Mouse (Mus musculus) hindbrain, postnatal 0 days (tissue): Measurements from ENCODE around the gene Nup133. TPM values are rescaled to one million over a fixed set of nuclear protein-coding genes. Genes with fewer than 3 reads are reported as not detected.

ENCODE experiments used
- ATAC-seq: fragments of 200-750 bp; cut with Nextera tagmentation; 2 replicates; pipeline ENCODE4 v1.8.0; 2017; ENCODE audit warnings: mild to moderate bottlenecking, moderate TSS enrichment, moderate library complexity
- DNase-seq: peaks from one replicate; pipeline ENCODE4 v3.0.0-alpha.2; 2015; ENCODE audit warnings: low spot score
- H3K27ac ChIP-seq: fragments of 300-500 bp; sonication (generic); 2 replicates; pipeline ENCODE4 v1.5.1; 2014; ENCODE audit warnings: mild to moderate bottlenecking
- H3K27me3 ChIP-seq: fragments of 300-500 bp; sonication (generic); 2 replicates; pipeline ENCODE4 v1.6.1; 2014; ENCODE audit warnings: low read length, mixed read lengths; ENCODE audit not compliant: insufficient read depth
- H3K36me3 ChIP-seq: fragments of 300-500 bp; sonication (generic); 2 replicates; pipeline ENCODE4 v1.6.1; 2014; ENCODE audit warnings: low read length, mixed read lengths; ENCODE audit not compliant: insufficient read depth
- H3K4me1 ChIP-seq: fragments of 300-500 bp; sonication (generic); 2 replicates; pipeline ENCODE4 v1.6.1; 2014; ENCODE audit warnings: antibody characterized with exemption, low read length, mixed read lengths; ENCODE audit not compliant: insufficient read depth
- H3K4me2 ChIP-seq: fragments of 300-500 bp; sonication (generic); 2 replicates; pipeline ENCODE4 v1.6.1; 2014; ENCODE audit warnings: low read depth, mild to moderate bottlenecking, low read length, moderate library complexity, mixed read lengths
- H3K4me3 ChIP-seq: fragments of 300-500 bp; sonication (generic); 2 replicates; pipeline ENCODE4 v1.5.1; 2014; ENCODE audit warnings: low read length
- H3K9ac ChIP-seq: fragments of 300-500 bp; sonication (generic); replicated peaks from 2 replicates; pipeline ENCODE4 v1.6.1; 2014; ENCODE audit warnings: mild to moderate bottlenecking, low read length, moderate library complexity, mixed read lengths
- H3K9me3 ChIP-seq: fragments of 300-500 bp; sonication (generic); 2 replicates; pipeline ENCODE4 v1.6.1; 2016; ENCODE audit warnings: low read length, mixed read lengths
- CTCF ChIP-seq: IDR thresholded peaks from 2 replicates; pipeline ENCODE4 v1.5.1; 2016; ENCODE audit warnings: antibody characterized with exemption, control low read depth, low read depth
- WGBS: fragments of 180-500 bp; shearing (Covaris S2); extraction: QIAGEN DNeasy Blood & Tissue Kit; methylation state at CpG from one replicate; pipeline ENCODE4 v1.1.7; 2014; 5-methylcytosine and 5-hydroxymethylcytosine counted together
- polyA plus RNA-seq: library from polyadenylated mRNA; unstranded; fragments of >200 nt; fragmentation: Nextera tagmentation; extraction: Ambion mirVana; gene quantifications from 2 replicates; pipeline ENCODE4 v1.2.1, GENCODE M21; 2015
- total RNA-seq: library from RNA; depleted of rRNA; stranded (reverse); fragments of >200 nt; gene quantifications from 2 replicates; pipeline ENCODE4 v1.2.3, GENCODE M21; 2014

Nup133 gene
- total and polyA plus RNA-seq, 2 experiments from 2014 or later = 15.4 to 36.3 TPM

DNA sequence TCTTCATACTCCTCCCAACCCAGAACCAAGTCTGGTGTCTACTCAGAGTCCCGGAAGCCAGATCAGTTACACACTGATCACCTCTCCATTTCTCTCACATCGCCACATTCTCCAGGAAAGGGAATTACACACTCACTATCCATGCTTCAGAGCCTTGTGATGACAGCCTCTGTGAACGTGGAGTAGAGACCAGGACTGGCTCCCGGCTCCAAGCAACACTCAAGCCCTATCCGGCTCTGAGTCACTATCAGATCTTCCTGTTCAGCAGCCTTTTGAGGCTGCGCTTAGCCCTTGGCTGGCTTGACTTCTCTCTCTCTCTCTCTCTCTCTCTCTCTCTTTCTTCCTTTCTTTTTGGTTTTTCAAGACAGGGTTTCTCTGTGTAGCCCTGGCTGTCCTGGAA, 75.7 kb downstream of the Nup133 start:
- H3K27ac ChIP-seq = no peak overlapping the region
- no peak overlapping the region for H3K4me3 ChIP-seq
- no peaks in the 10 kb centered on the region for H3K36me3 ChIP-seq
- no peaks in the 10 kb centered on the region for H3K9me3 ChIP-seq
- ATAC-seq (no peak), DNase-seq (no peak)
- no peaks in the 10 kb centered on the region for H3K27me3 ChIP-seq
- H3K4me2 ChIP-seq = no peak overlapping the region
- 84% methylated on average over 6 of the region's 6 CpGs for WGBS
- TF ChIP-seq CTCF = no peak
- no peak overlapping the region for H3K9ac ChIP-seq
- no peaks in the 10 kb centered on the region for H3K4me1 ChIP-seq

DNA sequence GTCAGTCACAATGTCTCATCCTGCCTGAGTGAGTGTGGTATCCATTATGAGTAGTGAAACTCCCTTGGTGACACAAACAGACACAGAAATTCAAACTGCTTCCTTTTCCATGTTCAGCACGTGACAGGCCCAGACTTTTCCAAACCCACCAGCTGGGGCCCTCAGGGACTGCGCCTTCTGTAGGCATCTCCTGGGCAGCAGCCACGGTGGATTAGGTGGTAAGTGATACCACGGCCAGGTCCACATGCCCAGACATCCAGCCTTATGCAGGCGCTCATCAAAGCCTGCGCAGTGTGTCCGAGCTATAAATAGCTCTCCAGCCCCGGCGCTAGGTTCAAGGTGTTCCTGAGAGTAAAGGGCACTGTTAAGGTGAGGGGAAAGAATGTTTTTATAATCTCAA, 77.0 kb downstream of the Nup133 start:
- WGBS = 79% methylated on average over 9 of the region's 9 CpGs
- H3K36me3 ChIP-seq = no peaks in the 10 kb centered on the region
- no peak overlapping the region for H3K4me2 ChIP-seq
- no peaks in the 10 kb centered on the region for H3K4me1 ChIP-seq
- DNase-seq = no peak
- H3K27ac ChIP-seq = no peak overlapping the region
- no peak overlapping the region for H3K4me3 ChIP-seq
- H3K9me3 ChIP-seq = no peaks in the 10 kb centered on the region
- H3K27me3 ChIP-seq = no peaks in the 10 kb centered on the region
- no peak for TF ChIP-seq CTCF
- no peak for ATAC-seq
- no peak overlapping the region for H3K9ac ChIP-seq

DNA sequence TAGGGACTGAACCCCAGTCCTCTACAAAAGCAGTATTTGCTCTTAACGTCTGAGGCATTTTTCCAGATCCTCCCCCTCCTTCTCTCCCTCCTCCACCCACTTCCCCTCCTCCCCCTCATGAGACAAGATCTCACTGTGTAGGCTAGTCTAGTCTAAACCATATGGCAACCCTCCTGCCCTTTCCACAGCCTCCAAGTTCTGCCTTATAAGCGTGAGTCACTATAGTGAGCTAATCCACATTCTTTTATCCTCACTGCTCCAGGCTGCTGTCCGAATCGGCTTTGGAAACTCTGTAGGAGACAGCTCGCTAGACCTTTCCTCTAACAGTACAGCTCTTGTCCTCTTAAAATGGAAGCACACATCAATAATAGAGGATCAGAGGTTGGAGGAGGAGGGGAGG, 82.1 kb downstream of the Nup133 start:
- no peak overlapping the region for H3K9ac ChIP-seq
- H3K9me3 ChIP-seq = no peaks in the 10 kb centered on the region
- no peak overlapping the region for H3K27ac ChIP-seq
- DNase-seq = no peak
- no peaks in the 10 kb centered on the region for H3K36me3 ChIP-seq
- no peak overlapping the region for H3K4me3 ChIP-seq
- no peak for TF ChIP-seq CTCF
- no peaks in the 10 kb centered on the region for H3K27me3 ChIP-seq
- 32% methylated on average over 5 of the region's 5 CpGs for WGBS
- H3K4me1 ChIP-seq = no peaks in the 10 kb centered on the region
- peak; percentile 61 for ATAC-seq
- no peak overlapping the region for H3K4me2 ChIP-seq

DNA sequence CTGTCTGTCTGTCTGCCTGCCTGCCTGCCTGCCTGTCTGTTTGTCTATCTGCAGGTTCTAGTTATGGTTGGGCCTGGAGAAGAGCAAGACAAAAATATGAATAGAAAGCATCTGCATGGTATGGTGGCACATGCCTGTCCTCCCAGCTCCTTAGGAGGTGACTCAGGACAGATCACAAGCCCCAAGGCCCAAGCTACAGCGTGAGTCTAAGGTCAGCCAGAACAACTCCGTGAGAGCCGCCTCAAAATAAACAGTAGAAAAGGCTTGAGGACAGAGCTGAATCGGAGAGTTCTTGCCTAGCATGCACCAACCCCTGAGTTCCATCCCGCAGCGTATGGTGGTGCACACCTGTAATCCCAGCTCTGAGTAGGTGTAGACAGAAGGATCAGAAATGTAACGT, 83.3 kb downstream of the Nup133 start:
- H3K9me3 ChIP-seq = no peaks in the 10 kb centered on the region
- whole genome bisulfite sequencing = 84% methylated on average over 7 of the region's 7 CpGs
- no peak for TF ChIP-seq CTCF
- H3K4me1 ChIP-seq = no peaks in the 10 kb centered on the region
- H3K27ac ChIP-seq = no peak overlapping the region
- H3K4me2 ChIP-seq = no peak overlapping the region
- no peak overlapping the region for H3K9ac ChIP-seq
- no peaks in the 10 kb centered on the region for H3K36me3 ChIP-seq
- no peaks in the 10 kb centered on the region for H3K27me3 ChIP-seq
- ATAC-seq (no peak), DNase-seq (no peak)
- H3K4me3 ChIP-seq = no peak overlapping the region

DNA sequence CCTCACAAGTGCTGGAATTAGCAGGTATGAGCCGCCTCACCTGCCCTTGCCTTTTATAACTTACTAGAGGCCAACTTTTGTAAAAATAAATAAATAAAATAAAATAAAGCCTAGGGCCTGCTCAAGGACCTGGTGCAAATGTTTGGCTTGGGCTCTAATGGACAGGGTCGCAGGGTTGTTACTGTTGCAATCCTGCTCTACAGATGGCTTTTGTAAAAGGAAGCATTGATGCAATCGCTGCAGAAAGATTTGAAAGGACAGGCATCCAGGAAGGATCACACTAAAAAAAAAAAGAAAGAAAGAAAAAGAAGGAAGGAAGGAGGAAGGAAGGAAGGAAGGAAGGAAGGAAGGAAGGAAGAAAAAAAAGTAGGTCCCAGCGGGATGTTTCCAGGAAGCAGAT, 88.7 kb downstream of the Nup133 start:
- TF ChIP-seq CTCF = no peak
- Histone ChIP-seq H3K36me3 (no peaks in the 10 kb centered on the region), H3K9ac (no peak overlapping the region; the same call in 1 of the 2 replicates), H3K4me3 (peak overlapping the region; percentile 93), H3K27ac (peak overlapping the region; percentile 84; the same call in 1 of the 2 replicates), H3K9me3 (no peaks in the 10 kb centered on the region), H3K4me2 (peak overlapping the region; percentile 96), H3K27me3 (no peaks in the 10 kb centered on the region), H3K4me1 (no peaks in the 10 kb centered on the region)
- DNase-seq = no peak
- ATAC-seq = no peak
- WGBS = 80% methylated on average over 4 of the region's 4 CpGs

DNA sequence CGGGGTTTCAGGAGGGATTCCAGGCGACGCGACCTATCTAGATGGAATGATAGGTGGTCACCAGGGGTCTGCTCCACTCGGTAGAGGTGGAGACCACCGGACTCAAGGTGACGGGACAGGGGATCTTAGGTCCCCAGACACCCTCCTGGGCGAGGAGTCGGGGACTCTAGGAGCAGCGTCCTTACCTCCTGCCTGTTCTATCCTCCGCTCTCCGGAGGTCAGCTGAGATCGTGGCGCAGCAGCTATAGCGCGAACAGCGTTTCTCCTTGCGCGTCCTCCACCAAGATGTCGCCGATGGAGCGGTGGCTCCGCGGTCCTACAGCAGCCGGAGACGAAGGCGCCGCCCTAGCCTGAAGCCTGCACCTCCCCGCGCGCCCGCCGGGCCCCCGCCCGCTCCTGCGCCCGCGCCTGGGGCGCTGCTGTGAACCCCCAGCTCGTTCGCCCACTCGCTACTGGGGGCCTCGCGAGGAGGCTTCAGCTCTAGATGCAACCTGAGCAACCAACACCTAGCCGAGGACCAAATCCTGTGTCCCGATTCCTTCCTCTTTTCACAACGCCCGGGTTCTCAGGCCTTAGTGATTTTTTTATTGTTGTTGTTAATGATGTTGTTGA, 89.3 kb downstream of the Nup133 start, which contains the start of gene Ccsap:
Gene Ccsap, minus strand, starts transcription at position 562 of the 612 bp plus-strand sequence.
- H3K27ac ChIP-seq = peak within 1 kb of the TSS; percentile 84
- no peaks in the 10 kb centered on the region for H3K27me3 ChIP-seq
- peak within 1 kb of the TSS; percentile 79 for H3K9ac ChIP-seq
- no peaks in the 10 kb centered on the region for H3K36me3 ChIP-seq
- H3K4me2 ChIP-seq = peak within 1 kb of the TSS; percentile 96
- DNase-seq = peak; percentile 67
- H3K4me1 ChIP-seq = no peaks in the 10 kb centered on the region
- TF ChIP-seq CTCF = no peak
- ATAC-seq = peak; percentile 73; the same call in 1 of the 2 replicates
- H3K9me3 ChIP-seq = no peaks in the 10 kb centered on the region
- WGBS = 2% methylated on average over 47 of the region's 48 CpGs
- peak within 1 kb of the TSS; percentile 93 for H3K4me3 ChIP-seq

DNA sequence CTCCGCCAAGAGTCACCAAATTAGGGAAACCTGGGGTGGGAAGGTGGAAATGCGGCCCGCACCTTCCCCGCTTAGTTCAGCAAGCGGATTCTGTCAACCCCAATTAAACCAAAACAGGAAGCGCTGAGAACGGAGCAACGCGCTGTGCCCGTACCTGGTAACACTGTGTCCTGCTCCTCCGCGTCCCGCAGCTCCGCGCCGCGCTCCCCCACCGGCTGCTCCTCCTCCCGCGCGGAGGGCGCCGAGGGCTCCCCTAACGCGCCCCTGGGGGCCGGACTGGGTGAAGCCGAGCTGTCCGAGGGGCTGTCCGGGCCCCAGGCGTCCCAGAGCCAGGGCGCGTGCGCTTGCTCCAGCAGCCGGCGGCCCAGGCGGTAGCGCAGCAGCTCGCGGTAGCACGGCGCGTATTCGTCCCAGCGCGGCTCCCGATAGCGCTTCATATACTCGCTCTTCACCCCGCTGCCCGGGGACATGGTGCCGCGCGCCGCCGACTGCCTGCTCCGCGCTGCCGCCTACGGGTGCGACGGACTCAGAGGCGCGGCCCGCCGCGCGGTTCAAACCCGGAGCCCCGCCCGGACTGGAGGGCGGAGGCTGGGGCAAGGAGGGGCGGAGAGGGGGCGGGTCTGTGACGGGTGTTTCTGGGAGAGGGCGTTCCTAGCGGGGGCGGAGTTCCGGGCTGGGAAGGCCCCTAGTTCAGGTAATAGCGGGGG, 90.0 kb downstream of the Nup133 start:
- Histone ChIP-seq H3K4me2 (peak overlapping the region; percentile 96), H3K27ac (peak overlapping the region; percentile 84), H3K36me3 (no peaks in the 10 kb centered on the region), H3K4me1 (no peaks in the 10 kb centered on the region), H3K4me3 (peak overlapping the region; percentile 93), H3K9ac (peak overlapping the region; percentile 79), H3K9me3 (no peaks in the 10 kb centered on the region), H3K27me3 (no peaks in the 10 kb centered on the region)
- TF ChIP-seq CTCF = no peak
- ATAC-seq = peak; percentile 96
- peak; percentile 95 for DNase-seq
- under 1% methylated on average over 64 of the region's 79 CpGs for WGBS
